Mouse (Mus musculus): ENCODE data around the gene Mfsd4a.

GRCm38 (mm10) chr1:132016691-132017090 is 51.2 kb downstream of the Mfsd4a start:
- TF ChIP-seq CTCF (IDR thresholded peaks at IDR 0.05; ENCODE audit: low read depth, low read length) (no peak), POLR2A (IDR thresholded peaks at IDR 0.05; ENCODE audit: borderline replicate concordance, low read depth, low read length) (no peak)
